ENCODE assay signal across 9 mouse cellular contexts in the genomic region with DNA sequence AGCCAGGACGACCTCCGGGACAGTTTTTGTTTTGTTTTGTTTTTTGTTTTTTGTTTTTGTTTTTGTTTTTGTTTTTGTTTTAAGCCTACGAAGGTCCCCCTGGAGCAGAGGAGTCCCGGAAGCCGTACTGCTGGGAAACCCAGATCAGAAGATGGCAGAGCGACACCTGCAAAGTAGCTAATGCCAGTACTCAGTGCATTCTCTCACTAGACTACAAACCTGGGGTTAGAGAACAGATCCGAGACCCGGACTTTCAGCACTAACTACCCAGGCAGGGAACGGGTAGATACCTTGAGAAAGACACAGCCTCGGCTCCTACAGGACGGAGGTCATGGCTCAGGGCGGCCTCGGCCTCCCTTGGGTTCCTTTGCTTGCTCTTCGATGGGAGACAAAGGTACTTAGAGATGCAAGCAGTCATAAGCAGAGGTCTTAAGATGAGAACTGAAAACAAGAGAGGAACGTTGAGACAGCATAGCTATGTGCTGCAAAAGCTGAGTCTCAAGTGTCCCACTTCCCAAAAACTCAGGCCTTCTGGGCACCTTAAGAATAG. TPM values are rescaled to one million over a fixed set of nuclear protein-coding genes. Genes with fewer than 3 reads are reported as not detected.
DNase-seq lines count a peak whose midpoint lies in the region; ATAC-seq and TF ChIP-seq lines count a peak whose summit lies in the region.
"Had no signal": no experiment of that assay in that cellular context is flagged by ENCODE, and none has a peak within 500 bp of the region (broad histone marks: within the 10 kb centered on the region; RNA-seq: fewer than 3 reads in every experiment).

No protein-coding gene starts in this region.

- no peak for DNase-seq in kidney, adult 2 months
- DNase-seq in embryonic facial prominence, embryonic 11.5 days (ENCODE audit: low spot score) = no peak
- DNase-seq in left cerebral cortex, postnatal 25 days (ENCODE audit: low spot score in 2 of 2) = no peak
- DNase-seq in retina, postnatal 1 day = no peak

- H3K9me3 ChIP-seq in kidney, embryonic 16.5 days (ENCODE audit: low read length) = no peaks in the 10 kb centered on the region
- no peaks in the 10 kb centered on the region for H3K9me3 ChIP-seq in embryonic facial prominence, embryonic 11.5 days (replicated peaks; ENCODE audit: control insufficient read depth, low read length)
- no peaks in the 10 kb centered on the region for H3K9me3 ChIP-seq in hindbrain, embryonic 16.5 days (ENCODE audit: control insufficient read depth, low read length)
- H3K9me3 ChIP-seq in midbrain, embryonic 15.5 days = no peaks in the 10 kb centered on the region

- H3K27me3 ChIP-seq in kidney, embryonic 16.5 days (ENCODE audit: insufficient read depth, low read length) = peaks cover 49% of the 10 kb centered on the region
- no peaks in the 10 kb centered on the region for H3K27me3 ChIP-seq in kidney, adult 2 months (replicated peaks; ENCODE audit: control insufficient read depth, insufficient read depth, low read length)
- H3K27me3 ChIP-seq in embryonic facial prominence, embryonic 11.5 days (ENCODE audit: control insufficient read depth, insufficient read depth, low read length) = peaks cover 28% of the 10 kb centered on the region
- peaks cover 20% of the 10 kb centered on the region for H3K27me3 ChIP-seq in hindbrain, embryonic 16.5 days (replicated peaks; ENCODE audit: control insufficient read depth, insufficient read depth, low read length)
- H3K27me3 ChIP-seq in midbrain, embryonic 15.5 days (replicated peaks) = peaks cover 37% of the 10 kb centered on the region

- no peak for TF ChIP-seq CTCF in kidney, adult 2 months (conservative IDR thresholded peaks at IDR 0.05; ENCODE audit: insufficient read depth, insufficient read length, low read depth, low read length)

- intact Hi-C loops in left cerebral cortex, postnatal 25 days (cut with DNase I) = loop anchor here (2.0 to 5.0 kb wide), 2 partner anchors 1118 to 1168 kb away; no protein-coding TSS in a partner anchor

- no peak overlapping the region for H3K27ac ChIP-seq in kidney, embryonic 16.5 days (ENCODE audit: low read length)
- no peak overlapping the region for H3K27ac ChIP-seq in kidney, adult 2 months (ENCODE audit: insufficient read depth, low read depth, low read length)
- no peak overlapping the region for H3K27ac ChIP-seq in embryonic facial prominence, embryonic 11.5 days (replicated peaks; ENCODE audit: low read depth, low read length)
- H3K27ac ChIP-seq in hindbrain, embryonic 16.5 days (ENCODE audit: low read depth, low read length) = no peak overlapping the region
- no peak overlapping the region for H3K27ac ChIP-seq in midbrain, embryonic 15.5 days

- H3K4me3 ChIP-seq in kidney, embryonic 16.5 days (ENCODE audit: low read length) = peak overlapping the region; percentile 51
- H3K4me3 ChIP-seq in kidney, adult 2 months (ENCODE audit: insufficient read depth, low read depth, low read length) = no peak overlapping the region
- H3K4me3 ChIP-seq in embryonic facial prominence, embryonic 11.5 days (ENCODE audit: low read depth, low read length) = no peak overlapping the region
- H3K4me3 ChIP-seq in hindbrain, embryonic 16.5 days (ENCODE audit: low read length) = peak overlapping the region; percentile 55
- peak overlapping the region; percentile 50 for H3K4me3 ChIP-seq in midbrain, embryonic 15.5 days

- ATAC-seq in kidney, embryonic 16.5 days (ENCODE audit: low FRiP score, low TSS enrichment) = no peak
- ATAC-seq in embryonic facial prominence, embryonic 11.5 days (replicated peaks; ENCODE audit: insufficient number of reproducible peaks, low FRiP score, low TSS enrichment, low read depth) = no peak
- ATAC-seq in hindbrain, embryonic 16.5 days = peak; percentile 61
- ATAC-seq in midbrain, embryonic 15.5 days (replicated peaks) = peak; percentile 45; the same call in 1 of the 2 replicates
- no peak for ATAC-seq in activated CD4-positive, CD25-positive, alpha-beta regulatory T cell, adult 4 months

- TF ChIP-seq POLR2A in kidney, adult 2 months (IDR thresholded peaks at IDR 0.05; ENCODE audit: low read depth, low read length) = no peak

- H3K4me2 ChIP-seq in kidney, embryonic 16.5 days (replicated peaks; ENCODE audit: low read depth, low read length) = peak overlapping the region; percentile 94
- peak overlapping the region; percentile 97 for H3K4me2 ChIP-seq in embryonic facial prominence, embryonic 11.5 days (ENCODE audit: low read depth, low read length)
- peak overlapping the region; percentile 96 for H3K4me2 ChIP-seq in hindbrain, embryonic 16.5 days (ENCODE audit: low read length)
- H3K4me2 ChIP-seq in midbrain, embryonic 15.5 days = peak overlapping the region; percentile 97

- 23% methylated on average over 15 of the region's 15 CpGs for WGBS in kidney, embryonic 16.5 days
- WGBS in kidney, adult 2 months = 31% methylated on average over 15 of the region's 15 CpGs
- WGBS in embryonic facial prominence, embryonic 11.5 days = 17% methylated on average over 15 of the region's 15 CpGs
- WGBS in hindbrain, embryonic 16.5 days = 15% methylated on average over 15 of the region's 15 CpGs
- 17% methylated on average over 15 of the region's 15 CpGs for WGBS in midbrain, embryonic 15.5 days

- no peaks in the 10 kb centered on the region for H3K36me3 ChIP-seq in kidney, embryonic 16.5 days (ENCODE audit: insufficient read depth, low read length)
- H3K36me3 ChIP-seq in kidney, adult 2 months (ENCODE audit: control insufficient read depth, insufficient read depth, low read length) = no peaks in the 10 kb centered on the region
- no peaks in the 10 kb centered on the region for H3K36me3 ChIP-seq in embryonic facial prominence, embryonic 11.5 days (replicated peaks; ENCODE audit: control insufficient read depth, insufficient read depth, low read depth, low read length)
- H3K36me3 ChIP-seq in hindbrain, embryonic 16.5 days (ENCODE audit: control insufficient read depth, insufficient read depth, low read length) = no peaks in the 10 kb centered on the region
- no peaks in the 10 kb centered on the region for H3K36me3 ChIP-seq in midbrain, embryonic 15.5 days (replicated peaks)

- no peak overlapping the region for H3K9ac ChIP-seq in kidney, embryonic 16.5 days (replicated peaks; ENCODE audit: low read length)
- peak overlapping the region; percentile 34; the same call in 1 of the 2 replicates for H3K9ac ChIP-seq in embryonic facial prominence, embryonic 11.5 days (replicated peaks; ENCODE audit: low read length)
- H3K9ac ChIP-seq in hindbrain, embryonic 16.5 days (ENCODE audit: low read depth, low read length) = 0 out of 2 replicates have a peak overlapping the region, but pooled peaks have one; percentile 4
- H3K9ac ChIP-seq in midbrain, embryonic 15.5 days = no peak overlapping the region

- H3K4me1 ChIP-seq in kidney, embryonic 16.5 days (ENCODE audit: insufficient read depth, low read length) = peaks cover 24% of the 10 kb centered on the region
- no peaks in the 10 kb centered on the region for H3K4me1 ChIP-seq in kidney, adult 2 months (ENCODE audit: control insufficient read depth, insufficient read depth, low read length)
- peaks cover 2% of the 10 kb centered on the region for H3K4me1 ChIP-seq in embryonic facial prominence, embryonic 11.5 days (ENCODE audit: control insufficient read depth, insufficient read depth, low read length)
- peaks cover 11% of the 10 kb centered on the region for H3K4me1 ChIP-seq in hindbrain, embryonic 16.5 days (ENCODE audit: control insufficient read depth, insufficient read depth, low read depth, low read length)
- peaks cover 28% of the 10 kb centered on the region for H3K4me1 ChIP-seq in midbrain, embryonic 15.5 days

RNA-seq across cellular contexts. Expression of a gene that starts 1.3 kb away (rescaled TPM):
- 266 and 275 TPM in 2 replicates for polyA plus RNA-seq in kidney, embryonic 16.5 days (2015; fragmentation: Nextera tagmentation; extraction: Ambion mirVana)
- polyA plus RNA-seq in kidney, adult 2 months (2012; rRNA removed) = 43.8 and 53.3 TPM in 2 replicates
- polyA plus RNA-seq in embryonic facial prominence, embryonic 11.5 days (2014; fragmentation: Nextera tagmentation; extraction: Ambion mirVana) = 389 and 409 TPM in 2 replicates
- polyA plus RNA-seq in hindbrain, embryonic 16.5 days (2015; fragmentation: Nextera tagmentation; extraction: Ambion mirVana) = 309 and 311 TPM in 2 replicates
- 313 and 320 TPM in 2 replicates for polyA plus RNA-seq in midbrain, embryonic 15.5 days (2015; fragmentation: Nextera tagmentation; extraction: Ambion mirVana)
- 10 to 100 TPM; 96.2 to 98.3 TPM for total RNA-seq in left cerebral cortex, postnatal 25 days (2021)
- polyA plus RNA-seq in activated CD4-positive, CD25-positive, alpha-beta regulatory T cell, adult 4 months (2017; shearing (Covaris generic)) = 100 to 1,000 TPM; 200 to 234 TPM

RNA-seq across cellular contexts. Expression of a gene that starts 1.9 kb away (rescaled TPM):
- polyA plus RNA-seq in kidney, embryonic 16.5 days (2015; fragmentation: Nextera tagmentation; extraction: Ambion mirVana) = 18.6 and 18.9 TPM in 2 replicates
- 33.0 and 37.1 TPM in 2 replicates for polyA plus RNA-seq in kidney, adult 2 months (2012; rRNA removed)
- 21.4 and 29.2 TPM in 2 replicates for polyA plus RNA-seq in embryonic facial prominence, embryonic 11.5 days (2014; fragmentation: Nextera tagmentation; extraction: Ambion mirVana)
- polyA plus RNA-seq in hindbrain, embryonic 16.5 days (2015; fragmentation: Nextera tagmentation; extraction: Ambion mirVana) = 29.2 and 31.2 TPM in 2 replicates
- polyA plus RNA-seq in midbrain, embryonic 15.5 days (2015; fragmentation: Nextera tagmentation; extraction: Ambion mirVana) = 51.7 and 51.8 TPM in 2 replicates
- total RNA-seq in left cerebral cortex, postnatal 25 days (2021) = 10 to 100 TPM; 25.7 to 33.0 TPM
- polyA plus RNA-seq in activated CD4-positive, CD25-positive, alpha-beta regulatory T cell, adult 4 months (2017; shearing (Covaris generic)) = not detected
- polyA plus RNA-seq: inflammation-experienced regulatory T-cells, adult 6 months had no signal

RNA-seq across cellular contexts. Expression of a gene that starts 43.9 kb away (rescaled TPM):
- polyA plus RNA-seq in kidney, embryonic 16.5 days (2015; fragmentation: Nextera tagmentation; extraction: Ambion mirVana) = 1.1 and 2.7 TPM in 2 replicates
- polyA plus RNA-seq in kidney, adult 2 months (2012; rRNA removed) = 0.86 and 1.2 TPM in 2 replicates
- 0.72 and 1.0 TPM in 2 replicates for polyA plus RNA-seq in embryonic facial prominence, embryonic 11.5 days (2014; fragmentation: Nextera tagmentation; extraction: Ambion mirVana)
- polyA plus RNA-seq in hindbrain, embryonic 16.5 days (2015; fragmentation: Nextera tagmentation; extraction: Ambion mirVana) = 0.61 and 2.3 TPM in 2 replicates
- polyA plus RNA-seq in midbrain, embryonic 15.5 days (2015; fragmentation: Nextera tagmentation; extraction: Ambion mirVana) = 1.0 and 1.3 TPM in 2 replicates
- total RNA-seq in left cerebral cortex, postnatal 25 days (2021) = 1 to 10 TPM; 3.8 to 4.6 TPM
- polyA plus RNA-seq in activated CD4-positive, CD25-positive, alpha-beta regulatory T cell, adult 4 months (2017; shearing (Covaris generic)) = 1 to 10 TPM in 1 of 2 experiments, under 1 TPM in 1; 0.82 to 1.3 TPM

Comparison
In these comparisons a context has a peak if more than half of its experiments do, and no peak if none do; other contexts are left out.
1. H3K4me3 ChIP-seq: peak in kidney, embryonic 16.5 days (single experiment), hindbrain, embryonic 16.5 days (single experiment) and midbrain, embryonic 15.5 days (single experiment); none in kidney, adult 2 months (single experiment) and embryonic facial prominence, embryonic 11.5 days (single experiment).
2. ATAC-seq: peak in hindbrain, embryonic 16.5 days (single experiment) and midbrain, embryonic 15.5 days (single experiment); none in kidney, embryonic 16.5 days (single experiment), embryonic facial prominence, embryonic 11.5 days (single experiment) and activated CD4-positive, CD25-positive, alpha-beta regulatory T cell, adult 4 months (single experiment).
3. H3K9ac ChIP-seq: peak in embryonic facial prominence, embryonic 11.5 days (single experiment) and hindbrain, embryonic 16.5 days (single experiment); none in kidney, embryonic 16.5 days (single experiment) and midbrain, embryonic 15.5 days (single experiment).
4. RNA of a gene that starts 1.9 kb away (polyA plus RNA-seq): 51.7 to 51.8 TPM in midbrain, embryonic 15.5 days, 33.0 to 37.1 TPM in kidney, adult 2 months, 29.2 to 31.2 TPM in hindbrain, embryonic 16.5 days, 21.4 to 29.2 TPM in embryonic facial prominence, embryonic 11.5 days and 18.6 to 18.9 TPM in kidney, embryonic 16.5 days; not detected in activated CD4-positive, CD25-positive, alpha-beta regulatory T cell, adult 4 months; every median in the first group is over 10 times any median in the second.
5. Peak in every context shown above with its lines, with median percentiles within 50 percentile points of each other: H3K4me2 ChIP-seq.